Mouse (Mus musculus): Measurements from ENCODE around the gene Tlr3. TPM values are rescaled to one million over a fixed set of nuclear protein-coding genes. Genes with fewer than 3 reads are reported as not detected.

Tlr3 gene
- 1.2 and 1.7 TPM in 2 replicates for polyA plus RNA-seq (2015; fragmentation: Nextera tagmentation; extraction: Ambion mirVana)

DNA sequence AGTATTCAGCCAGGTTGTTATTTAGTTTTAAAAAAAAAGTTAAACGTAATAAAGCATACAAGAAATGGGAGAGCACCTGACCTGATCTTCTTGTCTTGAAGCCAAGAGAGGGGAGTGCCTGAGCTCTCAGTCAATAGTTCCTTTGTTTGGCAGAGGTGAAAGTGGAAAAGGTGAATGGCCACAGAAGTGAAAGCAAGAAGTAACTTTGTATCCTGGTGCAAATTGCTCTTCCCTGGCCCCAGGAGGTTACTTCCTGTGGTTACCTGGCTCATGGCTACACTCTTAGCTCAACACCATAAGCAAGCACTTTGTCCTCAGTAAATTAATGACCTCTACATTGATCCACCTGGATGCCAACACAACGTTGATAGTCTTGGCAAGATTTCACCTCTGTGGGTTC is at the start of gene Tlr3:
Tlr3 (minus strand) TSS at position 199 of the 400 bp plus-strand sequence.
- H3K27ac ChIP-seq (ENCODE audit: low read depth), result peak within 1 kb of the TSS; percentile 87
- ATAC-seq, result peak; percentile 43
- peak within 1 kb of the TSS; percentile 63 for H3K4me3 ChIP-seq (ENCODE audit: low read depth, low read length)
- H3K36me3 ChIP-seq (replicated peaks; ENCODE audit: insufficient read depth, low read length), result no peaks in the 10 kb centered on the region
- no peaks in the 10 kb centered on the region for H3K27me3 ChIP-seq (ENCODE audit: insufficient read depth, low read length)
- peak within 1 kb of the TSS; percentile 61 for H3K9ac ChIP-seq (replicated peaks)
- no peak for DNase-seq
- 0 out of 2 replicates have a peak, but pooled peaks cover 3% of the 10 kb centered on the region for H3K4me1 ChIP-seq (ENCODE audit: insufficient read depth)
- no peaks in the 10 kb centered on the region for H3K9me3 ChIP-seq (ENCODE audit: low read length)
- WGBS (ENCODE audit: insufficient replicate concordance), result 47% methylated on average over 2 of the region's 2 CpGs
- H3K4me2 ChIP-seq (ENCODE audit: low read depth, low read length), result peak within 1 kb of the TSS; percentile 77
- TF ChIP-seq EP300 (IDR thresholded peaks at IDR 0.05; ENCODE audit: low read depth), result no peak

DNA sequence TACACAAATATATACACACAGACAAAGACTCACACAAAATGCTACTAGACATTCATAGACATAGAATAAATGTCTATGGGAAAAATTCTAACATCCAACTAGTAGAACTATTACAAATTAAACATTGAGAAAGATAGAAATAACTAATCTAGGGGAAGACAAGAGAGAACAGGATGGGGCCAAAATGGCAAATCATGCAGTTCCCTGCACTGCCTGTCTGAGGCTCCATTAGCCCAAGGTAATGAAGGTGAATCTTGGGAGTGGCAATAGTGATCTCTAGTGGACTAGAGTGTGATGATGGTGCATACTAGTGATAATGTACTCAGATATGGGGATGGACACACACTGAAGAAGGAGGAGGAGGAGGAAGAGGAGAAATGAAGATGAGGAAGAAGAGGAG is 47.0 kb upstream of the Tlr3 start:
- Histone ChIP-seq H3K27ac (ENCODE audit: low read depth) (no peak overlapping the region), H3K36me3 (replicated peaks; ENCODE audit: insufficient read depth, low read length) (no peaks in the 10 kb centered on the region), H3K4me2 (ENCODE audit: low read depth, low read length) (no peak overlapping the region), H3K4me1 (ENCODE audit: insufficient read depth) (no peaks in the 10 kb centered on the region), H3K9ac (replicated peaks) (no peak overlapping the region), H3K9me3 (ENCODE audit: low read length) (no peaks in the 10 kb centered on the region), H3K4me3 (ENCODE audit: low read depth, low read length) (no peak overlapping the region), H3K27me3 (ENCODE audit: insufficient read depth, low read length) (no peaks in the 10 kb centered on the region)
- TF ChIP-seq CTCF (IDR thresholded peaks at IDR 0.05; ENCODE audit: low read depth) (peak; percentile 21; the same call in 1 of the 2 replicates), EP300 (IDR thresholded peaks at IDR 0.05; ENCODE audit: low read depth) (no peak)
- no peak for ATAC-seq
- no peak for DNase-seq

DNA sequence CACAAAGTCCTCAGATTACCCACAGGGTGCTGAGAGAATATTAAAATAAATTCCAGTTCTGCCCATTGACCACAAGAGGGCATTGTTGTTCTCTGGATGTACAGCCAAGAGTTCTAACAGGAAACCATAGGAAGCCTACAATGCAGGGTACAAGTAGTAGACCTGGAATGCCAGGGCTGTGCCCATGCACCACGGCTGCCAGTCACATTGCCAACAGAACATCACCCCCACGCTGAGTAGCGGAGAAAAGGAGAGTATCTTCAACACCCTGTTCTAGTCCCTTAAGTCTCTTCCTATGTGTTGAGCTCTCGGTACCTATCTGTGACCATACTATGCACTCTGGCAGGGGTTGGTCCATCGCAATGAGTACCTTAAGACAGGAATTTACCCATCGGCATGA is 43.5 kb upstream of the Tlr3 start:
- DNase-seq, result peak; percentile 16
- ATAC-seq, result no peak
- Histone ChIP-seq H3K9ac (replicated peaks) (no peak overlapping the region), H3K27ac (ENCODE audit: low read depth) (no peak overlapping the region), H3K9me3 (ENCODE audit: low read length) (no peaks in the 10 kb centered on the region), H3K36me3 (replicated peaks; ENCODE audit: insufficient read depth, low read length) (no peaks in the 10 kb centered on the region), H3K4me3 (ENCODE audit: low read depth, low read length) (no peak overlapping the region), H3K27me3 (ENCODE audit: insufficient read depth, low read length) (no peaks in the 10 kb centered on the region), H3K4me1 (ENCODE audit: insufficient read depth) (no peaks in the 10 kb centered on the region), H3K4me2 (ENCODE audit: low read depth, low read length) (no peak overlapping the region)
- peak; percentile 77 for TF ChIP-seq CTCF (IDR thresholded peaks at IDR 0.05; ENCODE audit: low read depth)
- no peak for TF ChIP-seq EP300 (IDR thresholded peaks at IDR 0.05; ENCODE audit: low read depth)
- 62% methylated on average over 6 of the region's 6 CpGs for WGBS (ENCODE audit: insufficient replicate concordance)

DNA sequence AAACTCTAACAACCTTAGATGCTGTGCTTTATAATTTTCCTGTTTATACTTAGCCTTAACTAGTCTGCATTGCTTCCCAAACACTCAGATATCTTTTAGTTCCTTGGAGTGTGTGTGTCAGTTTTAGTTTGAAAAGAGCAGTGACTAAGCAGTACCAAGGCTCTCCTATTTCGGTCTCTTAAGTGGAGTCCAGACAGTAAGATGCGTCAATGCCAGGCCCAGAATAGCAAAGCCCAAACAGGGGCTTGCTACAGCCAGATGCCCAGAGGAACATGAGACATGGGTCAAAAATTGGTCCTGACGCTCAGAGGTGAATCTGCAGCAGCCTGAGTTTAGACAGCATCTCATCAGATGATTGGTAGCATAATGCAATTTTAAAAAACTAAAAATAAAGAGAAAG is 41.2 kb upstream of the Tlr3 start:
- 82% methylated on average over 3 of the region's 3 CpGs for WGBS (ENCODE audit: insufficient replicate concordance)
- Histone ChIP-seq H3K4me3 (ENCODE audit: low read depth, low read length) (no peak overlapping the region), H3K4me2 (ENCODE audit: low read depth, low read length) (no peak overlapping the region), H3K9me3 (ENCODE audit: low read length) (no peaks in the 10 kb centered on the region), H3K27ac (ENCODE audit: low read depth) (no peak overlapping the region), H3K27me3 (ENCODE audit: insufficient read depth, low read length) (no peaks in the 10 kb centered on the region), H3K9ac (replicated peaks) (no peak overlapping the region), H3K4me1 (ENCODE audit: insufficient read depth) (no peaks in the 10 kb centered on the region), H3K36me3 (replicated peaks; ENCODE audit: insufficient read depth, low read length) (no peaks in the 10 kb centered on the region)
- TF ChIP-seq CTCF (IDR thresholded peaks at IDR 0.05; ENCODE audit: low read depth) (no peak), EP300 (IDR thresholded peaks at IDR 0.05; ENCODE audit: low read depth) (no peak)
- DNase-seq (no peak), ATAC-seq (no peak)

DNA sequence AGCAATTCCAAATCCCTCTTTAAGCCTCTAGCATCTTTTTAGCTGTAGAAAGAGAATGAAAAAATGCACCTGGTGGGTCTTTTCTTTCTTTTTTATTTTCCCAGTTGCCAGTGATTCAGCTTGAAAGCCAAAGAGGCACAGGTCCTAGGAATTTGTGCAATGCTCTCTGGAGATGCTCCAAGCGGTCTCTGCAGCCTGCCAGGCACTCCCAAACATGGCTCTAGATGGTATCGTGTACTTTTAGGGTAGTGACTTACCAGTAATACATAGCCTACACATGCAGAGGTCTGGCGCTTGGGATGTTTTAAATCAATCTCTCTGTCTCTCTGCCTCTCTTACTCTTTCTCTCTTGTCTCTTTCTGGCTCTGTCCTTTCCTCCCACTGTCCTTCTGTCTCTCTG is 38.0 kb upstream of the Tlr3 start:
- no peak overlapping the region for H3K4me2 ChIP-seq (ENCODE audit: low read depth, low read length)
- no peaks in the 10 kb centered on the region for H3K4me1 ChIP-seq (ENCODE audit: insufficient read depth)
- DNase-seq, result no peak
- H3K27ac ChIP-seq (ENCODE audit: low read depth), result no peak overlapping the region
- no peaks in the 10 kb centered on the region for H3K27me3 ChIP-seq (ENCODE audit: insufficient read depth, low read length)
- no peak overlapping the region for H3K9ac ChIP-seq (replicated peaks)
- H3K4me3 ChIP-seq (ENCODE audit: low read depth, low read length), result no peak overlapping the region
- no peak for ATAC-seq
- H3K9me3 ChIP-seq (ENCODE audit: low read length), result no peaks in the 10 kb centered on the region
- 77% methylated on average over 3 of the region's 3 CpGs for WGBS (ENCODE audit: insufficient replicate concordance)
- no peaks in the 10 kb centered on the region for H3K36me3 ChIP-seq (replicated peaks; ENCODE audit: insufficient read depth, low read length)
- TF ChIP-seq CTCF (IDR thresholded peaks at IDR 0.05; ENCODE audit: low read depth) (no peak), EP300 (IDR thresholded peaks at IDR 0.05; ENCODE audit: low read depth) (no peak)

DNA sequence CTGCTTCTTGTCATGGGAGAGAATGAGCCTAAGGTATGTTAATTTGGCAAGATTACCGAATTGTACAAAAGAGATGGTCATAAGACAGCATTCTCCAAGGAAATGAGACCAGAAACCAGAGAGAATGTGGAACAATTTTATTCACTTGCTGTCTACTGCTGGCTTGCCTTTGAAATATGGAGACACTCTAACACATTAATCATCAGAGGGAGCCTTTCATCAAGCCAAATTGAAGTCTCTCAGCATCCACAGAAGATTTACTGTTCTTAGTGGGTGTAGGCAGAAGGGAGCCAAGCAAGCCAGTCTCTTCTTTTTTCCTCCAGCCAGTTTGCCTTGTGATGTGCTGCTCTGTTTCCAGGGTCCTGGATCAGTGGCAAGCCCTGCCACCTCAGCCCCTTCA is 37.4 kb upstream of the Tlr3 start:
- TF ChIP-seq EP300 (IDR thresholded peaks at IDR 0.05; ENCODE audit: low read depth) (no peak), CTCF (IDR thresholded peaks at IDR 0.05; ENCODE audit: low read depth) (no peak)
- DNase-seq, result no peak
- Histone ChIP-seq H3K9ac (replicated peaks) (no peak overlapping the region), H3K27ac (ENCODE audit: low read depth) (no peak overlapping the region), H3K36me3 (replicated peaks; ENCODE audit: insufficient read depth, low read length) (no peaks in the 10 kb centered on the region), H3K4me2 (ENCODE audit: low read depth, low read length) (no peak overlapping the region), H3K4me3 (ENCODE audit: low read depth, low read length) (no peak overlapping the region), H3K27me3 (ENCODE audit: insufficient read depth, low read length) (no peaks in the 10 kb centered on the region), H3K9me3 (ENCODE audit: low read length) (no peaks in the 10 kb centered on the region), H3K4me1 (ENCODE audit: insufficient read depth) (no peaks in the 10 kb centered on the region)
- ATAC-seq, result no peak
- WGBS (ENCODE audit: insufficient replicate concordance), result 45% methylated on average over 1 of the region's 1 CpGs
